Mouse (Mus musculus): ENCODE data around the gene Gpx8. TPM values are rescaled to one million over a fixed set of nuclear protein-coding genes. Genes with fewer than 3 reads are reported as not detected.
A peak's percentile ranks its signal among the peaks of the same experiment; 100 is the strongest.

Gene Gpx8
- polyA plus RNA-seq (2015; fragmentation: Nextera tagmentation; extraction: Ambion mirVana) = 137 and 143 TPM in 2 replicates

- peak; percentile 88 for ATAC-seq (ENCODE audit: insufficient read depth, low FRiP score, low read depth)
- Histone ChIP-seq H3K9me3 (no peaks in the 10 kb centered on the region), H3K4me3 (replicated peaks) (peak within 1 kb of the TSS; percentile 57), H3K4me2 (peak within 1 kb of the TSS; percentile 46), H3K27me3 (replicated peaks) (no peaks in the 10 kb centered on the region), H3K36me3 (no peaks in the 10 kb centered on the region), H3K27ac (peak within 1 kb of the TSS; percentile 78), H3K4me1 (no peaks in the 10 kb centered on the region), H3K9ac (peak within 1 kb of the TSS; percentile 4; the same call in 1 of the 2 replicates)
- 3% methylated on average over 21 of the region's 21 CpGs for WGBS
These were observed at the start of gene Gpx8 for GRCm38 (mm10) chr13:113046211-113046883. Gene Gpx8 (minus strand): TSS chr13:113046410.

- H3K36me3 ChIP-seq = no peaks in the 10 kb centered on the region
- no peak overlapping the region for H3K4me3 ChIP-seq (replicated peaks)
- no peak overlapping the region for H3K4me2 ChIP-seq
- H3K27ac ChIP-seq = no peak overlapping the region
- no peak for ATAC-seq (ENCODE audit: insufficient read depth, low FRiP score, low read depth)
- H3K9me3 ChIP-seq = no peaks in the 10 kb centered on the region
- no peaks in the 10 kb centered on the region for H3K4me1 ChIP-seq
- H3K27me3 ChIP-seq (replicated peaks) = no peaks in the 10 kb centered on the region
- no peak overlapping the region for H3K9ac ChIP-seq
- WGBS = 76% methylated on average over 1 of the region's 1 CpGs
These were observed 48.4 kb upstream of the Gpx8 start for GRCm38 (mm10) chr13:113094618-113095017.

- Histone ChIP-seq H3K9ac (no peak overlapping the region), H3K9me3 (no peaks in the 10 kb centered on the region), H3K4me2 (no peak overlapping the region), H3K27me3 (replicated peaks) (no peaks in the 10 kb centered on the region), H3K4me1 (no peaks in the 10 kb centered on the region), H3K27ac (no peak overlapping the region), H3K4me3 (replicated peaks) (no peak overlapping the region), H3K36me3 (no peaks in the 10 kb centered on the region)
- no peak for ATAC-seq (ENCODE audit: insufficient read depth, low FRiP score, low read depth)
- 61% methylated on average over 8 of the region's 8 CpGs for WGBS
These were observed 44.3 kb upstream of the Gpx8 start for GRCm38 (mm10) chr13:113090489-113090888.

- ATAC-seq (ENCODE audit: insufficient read depth, low FRiP score, low read depth) = no peak
- no peak overlapping the region for H3K9ac ChIP-seq
- whole genome bisulfite sequencing = 70% methylated on average over 13 of the region's 13 CpGs
- H3K4me1 ChIP-seq = no peaks in the 10 kb centered on the region
- no peaks in the 10 kb centered on the region for H3K9me3 ChIP-seq
- no peak overlapping the region for H3K4me3 ChIP-seq (replicated peaks)
- H3K27me3 ChIP-seq (replicated peaks) = no peaks in the 10 kb centered on the region
- H3K27ac ChIP-seq = no peak overlapping the region
- no peaks in the 10 kb centered on the region for H3K36me3 ChIP-seq
- H3K4me2 ChIP-seq = no peak overlapping the region
These were observed 41.2 kb upstream of the Gpx8 start for GRCm38 (mm10) chr13:113087226-113088017.

- Histone ChIP-seq H3K9me3 (no peaks in the 10 kb centered on the region), H3K4me2 (no peak overlapping the region), H3K27me3 (replicated peaks) (no peaks in the 10 kb centered on the region), H3K27ac (no peak overlapping the region), H3K9ac (no peak overlapping the region), H3K36me3 (no peaks in the 10 kb centered on the region), H3K4me1 (no peaks in the 10 kb centered on the region), H3K4me3 (replicated peaks) (no peak overlapping the region)
- 53% methylated on average over 5 of the region's 5 CpGs for WGBS
- ATAC-seq (ENCODE audit: insufficient read depth, low FRiP score, low read depth) = no peak
These were observed 38.5 kb upstream of the Gpx8 start for GRCm38 (mm10) chr13:113084732-113085131.

- H3K27me3 ChIP-seq (replicated peaks) = no peaks in the 10 kb centered on the region
- WGBS = 61% methylated on average over 1 of the region's 1 CpGs
- ATAC-seq (ENCODE audit: insufficient read depth, low FRiP score, low read depth) = no peak
These were observed 35.9 kb upstream of the Gpx8 start for GRCm38 (mm10) chr13:113082101-113082500.

GRCm38 (mm10) chr13:113079021-113079420, 32.8 kb upstream of the Gpx8 start:
- no peak for ATAC-seq (ENCODE audit: insufficient read depth, low FRiP score, low read depth)
- 81% methylated on average over 9 of the region's 9 CpGs for WGBS
- H3K27ac ChIP-seq = no peak overlapping the region
- no peaks in the 10 kb centered on the region for H3K36me3 ChIP-seq
- H3K9ac ChIP-seq = no peak overlapping the region
- no peaks in the 10 kb centered on the region for H3K9me3 ChIP-seq
- H3K4me2 ChIP-seq = no peak overlapping the region
- H3K27me3 ChIP-seq (replicated peaks) = no peaks in the 10 kb centered on the region
- H3K4me1 ChIP-seq = no peaks in the 10 kb centered on the region
- no peak overlapping the region for H3K4me3 ChIP-seq (replicated peaks)

More at GRCm38 (mm10) chr13:113082101-113082500, 35.9 kb upstream of the Gpx8 start:
- Histone ChIP-seq H3K9me3 (no peaks in the 10 kb centered on the region), H3K4me1 (no peaks in the 10 kb centered on the region), H3K9ac (no peak overlapping the region), H3K27ac (no peak overlapping the region), H3K4me3 (replicated peaks) (no peak overlapping the region), H3K36me3 (no peaks in the 10 kb centered on the region), H3K4me2 (no peak overlapping the region)

- no peak overlapping the region for H3K4me3 ChIP-seq (replicated peaks)
- H3K9ac ChIP-seq = no peak overlapping the region
- no peak overlapping the region for H3K4me2 ChIP-seq
- H3K4me1 ChIP-seq = no peaks in the 10 kb centered on the region
- WGBS = 89% methylated on average over 9 of the region's 9 CpGs
- no peaks in the 10 kb centered on the region for H3K36me3 ChIP-seq
- no peaks in the 10 kb centered on the region for H3K27me3 ChIP-seq (replicated peaks)
- no peak overlapping the region for H3K27ac ChIP-seq
- H3K9me3 ChIP-seq = no peaks in the 10 kb centered on the region
- no peak for ATAC-seq (ENCODE audit: insufficient read depth, low FRiP score, low read depth)
These were observed 18.3 kb upstream of the Gpx8 start for GRCm38 (mm10) chr13:113064542-113064941.

GRCm38 (mm10) chr13:113061746-113062145, 15.5 kb upstream of the Gpx8 start:
- Histone ChIP-seq H3K9ac (no peak overlapping the region), H3K9me3 (no peaks in the 10 kb centered on the region), H3K4me2 (no peak overlapping the region), H3K27me3 (replicated peaks) (no peaks in the 10 kb centered on the region), H3K4me3 (replicated peaks) (no peak overlapping the region), H3K36me3 (no peaks in the 10 kb centered on the region), H3K4me1 (no peaks in the 10 kb centered on the region), H3K27ac (no peak overlapping the region)
- no peak for ATAC-seq (ENCODE audit: insufficient read depth, low FRiP score, low read depth)
- 83% methylated on average over 6 of the region's 6 CpGs for WGBS

GRCm38 (mm10) chr13:113055826-113056225, 9.6 kb upstream of the Gpx8 start:
- Histone ChIP-seq H3K4me1 (no peaks in the 10 kb centered on the region), H3K9me3 (no peaks in the 10 kb centered on the region), H3K27ac (no peak overlapping the region), H3K9ac (no peak overlapping the region), H3K4me3 (replicated peaks) (no peak overlapping the region), H3K27me3 (replicated peaks) (no peaks in the 10 kb centered on the region), H3K36me3 (no peaks in the 10 kb centered on the region), H3K4me2 (no peak overlapping the region)
- no peak for ATAC-seq (ENCODE audit: insufficient read depth, low FRiP score, low read depth)
- WGBS = 32% methylated on average over 8 of the region's 8 CpGs

GRCm38 (mm10) chr13:113054230-113054629, 8.0 kb upstream of the Gpx8 start:
- ATAC-seq (ENCODE audit: insufficient read depth, low FRiP score, low read depth) = no peak
- H3K4me1 ChIP-seq = no peaks in the 10 kb centered on the region
- H3K36me3 ChIP-seq = no peaks in the 10 kb centered on the region
- no peak overlapping the region for H3K9ac ChIP-seq
- no peaks in the 10 kb centered on the region for H3K9me3 ChIP-seq
- no peaks in the 10 kb centered on the region for H3K27me3 ChIP-seq (replicated peaks)
- H3K27ac ChIP-seq = no peak overlapping the region
- no peak overlapping the region for H3K4me2 ChIP-seq
- 89% methylated on average over 8 of the region's 8 CpGs for WGBS
- no peak overlapping the region for H3K4me3 ChIP-seq (replicated peaks)

- Histone ChIP-seq H3K4me2 (no peak overlapping the region), H3K4me3 (replicated peaks) (no peak overlapping the region), H3K9ac (no peak overlapping the region), H3K27me3 (replicated peaks) (no peaks in the 10 kb centered on the region), H3K4me1 (no peaks in the 10 kb centered on the region), H3K36me3 (no peaks in the 10 kb centered on the region), H3K27ac (no peak overlapping the region), H3K9me3 (no peaks in the 10 kb centered on the region)
- no peak for ATAC-seq (ENCODE audit: insufficient read depth, low FRiP score, low read depth)
- whole genome bisulfite sequencing = 67% methylated on average over 3 of the region's 3 CpGs
These were observed 1.4 kb upstream of the Gpx8 start for GRCm38 (mm10) chr13:113047647-113048046.

Data from stomach, embryonic 15.5 days (tissue).